Mouse (Mus musculus): ENCODE measurements at regions not wholly inside any gene's neighbourhood (a gene's known extent, or its start where the extent isn't known, plus 50 kb on each side); places are given as distances from the start of the nearest gene placed in this dataset.

DNA sequence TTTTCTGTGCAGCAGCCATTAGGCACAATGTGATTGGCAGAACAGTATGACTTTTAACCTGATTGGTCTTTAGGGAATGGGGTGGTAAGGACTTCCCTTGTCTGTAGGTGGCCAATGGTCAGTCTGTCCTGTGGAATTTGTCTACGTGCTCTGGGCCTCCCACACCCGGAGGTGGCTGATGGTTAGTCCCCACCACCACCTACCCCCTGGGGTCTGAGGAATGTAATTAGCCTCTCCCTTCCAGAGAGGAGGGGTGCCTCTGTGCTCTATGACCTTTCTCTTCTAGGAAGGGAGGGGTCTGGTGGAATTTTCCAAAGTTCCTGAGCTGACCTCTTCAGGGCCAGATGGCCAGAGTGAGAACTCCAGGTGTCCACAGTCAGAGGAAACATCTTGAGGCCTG, 101.6 kb downstream of the Tmem17 start:
- TF ChIP-seq POLR2A (IDR thresholded peaks at IDR 0.05; ENCODE audit: low read depth, low read length), result no peak
- no peak for TF ChIP-seq CTCF (IDR thresholded peaks at IDR 0.05; ENCODE audit: extremely low read depth, insufficient read length, insufficient replicate concordance, low read depth, low read length)
- H3K4me1 ChIP-seq (ENCODE audit: control insufficient read depth, insufficient read depth, insufficient read length, low read length), result peaks cover 7% of the 10 kb centered on the region; the same call in 1 of the 2 replicates
- no peak overlapping the region for H3K4me3 ChIP-seq (ENCODE audit: low read depth, low read length)
- H3K27me3 ChIP-seq (ENCODE audit: control insufficient read depth, insufficient read depth, low read length), result no peaks in the 10 kb centered on the region
- WGBS, result 95% methylated on average over 2 of the region's 2 CpGs
- no peaks in the 10 kb centered on the region for H3K36me3 ChIP-seq (ENCODE audit: control insufficient read depth, insufficient read depth, low read length)
- H3K27ac ChIP-seq (ENCODE audit: insufficient read depth, low read depth, low read length), result no peak overlapping the region

- H3K27me3 ChIP-seq (ENCODE audit: control insufficient read depth, insufficient read depth, low read length), result no peaks in the 10 kb centered on the region
- TF ChIP-seq POLR2A (IDR thresholded peaks at IDR 0.05; ENCODE audit: low read depth, low read length) (no peak), CTCF (IDR thresholded peaks at IDR 0.05; ENCODE audit: extremely low read depth, insufficient read length, insufficient replicate concordance, low read depth, low read length) (peak; percentile 94)
- peak overlapping the region; percentile 2; the same call in 1 of the 2 replicates for H3K27ac ChIP-seq (ENCODE audit: insufficient read depth, low read depth, low read length)
- peaks cover 3% of the 10 kb centered on the region; the same call in 1 of the 2 replicates for H3K4me1 ChIP-seq (ENCODE audit: control insufficient read depth, insufficient read depth, insufficient read length, low read length)
- peak overlapping the region; percentile 57 for H3K4me3 ChIP-seq (ENCODE audit: low read depth, low read length)
- 7% methylated on average over 21 of the region's 21 CpGs for WGBS
- no peaks in the 10 kb centered on the region for H3K36me3 ChIP-seq (ENCODE audit: control insufficient read depth, insufficient read depth, low read length)
Observed at GRCm38 (mm10) chr11:22617204-22617874, 105.5 kb downstream of the Tmem17 start.

- no peak overlapping the region for H3K4me3 ChIP-seq (ENCODE audit: low read depth, low read length)
- no peak for TF ChIP-seq POLR2A (IDR thresholded peaks at IDR 0.05; ENCODE audit: low read depth, low read length)
- H3K36me3 ChIP-seq (ENCODE audit: control insufficient read depth, insufficient read depth, low read length), result no peaks in the 10 kb centered on the region
- H3K27me3 ChIP-seq (ENCODE audit: control insufficient read depth, insufficient read depth, low read length), result no peaks in the 10 kb centered on the region
- peaks cover 3% of the 10 kb centered on the region; the same call in 1 of the 2 replicates for H3K4me1 ChIP-seq (ENCODE audit: control insufficient read depth, insufficient read depth, insufficient read length, low read length)
- no peak overlapping the region for H3K27ac ChIP-seq (ENCODE audit: insufficient read depth, low read depth, low read length)
- 84% methylated on average over 8 of the region's 8 CpGs for WGBS
Observed at GRCm38 (mm10) chr11:22620912-22621705, 109.2 kb downstream of the Tmem17 start.

GRCm38 (mm10) chr11:22621868-22622267, 110.0 kb downstream of the Tmem17 start:
- no peaks in the 10 kb centered on the region for H3K27me3 ChIP-seq (ENCODE audit: control insufficient read depth, insufficient read depth, low read length)
- no peak overlapping the region for H3K27ac ChIP-seq (ENCODE audit: insufficient read depth, low read depth, low read length)
- peaks cover 3% of the 10 kb centered on the region; the same call in 1 of the 2 replicates for H3K4me1 ChIP-seq (ENCODE audit: control insufficient read depth, insufficient read depth, insufficient read length, low read length)
- WGBS, result 71% methylated on average over 6 of the region's 6 CpGs
- no peak for TF ChIP-seq POLR2A (IDR thresholded peaks at IDR 0.05; ENCODE audit: low read depth, low read length)
- TF ChIP-seq CTCF (IDR thresholded peaks at IDR 0.05; ENCODE audit: extremely low read depth, insufficient read length, insufficient replicate concordance, low read depth, low read length), result no peak
- H3K36me3 ChIP-seq (ENCODE audit: control insufficient read depth, insufficient read depth, low read length), result no peaks in the 10 kb centered on the region
- H3K4me3 ChIP-seq (ENCODE audit: low read depth, low read length), result no peak overlapping the region

- 51% methylated on average over 8 of the region's 8 CpGs for WGBS
- TF ChIP-seq CTCF (IDR thresholded peaks at IDR 0.05; ENCODE audit: extremely low read depth, insufficient read length, insufficient replicate concordance, low read depth, low read length), result no peak
- TF ChIP-seq POLR2A (IDR thresholded peaks at IDR 0.05; ENCODE audit: low read depth, low read length), result no peak
- H3K4me3 ChIP-seq (ENCODE audit: low read depth, low read length), result no peak overlapping the region
- H3K27me3 ChIP-seq (ENCODE audit: control insufficient read depth, insufficient read depth, low read length), result no peaks in the 10 kb centered on the region
- H3K27ac ChIP-seq (ENCODE audit: insufficient read depth, low read depth, low read length), result no peak overlapping the region
- no peaks in the 10 kb centered on the region for H3K4me1 ChIP-seq (ENCODE audit: control insufficient read depth, insufficient read depth, insufficient read length, low read length)
- H3K36me3 ChIP-seq (ENCODE audit: control insufficient read depth, insufficient read depth, low read length), result no peaks in the 10 kb centered on the region
Observed at GRCm38 (mm10) chr11:22622496-22622997, 110.7 kb downstream of the Tmem17 start.

DNA sequence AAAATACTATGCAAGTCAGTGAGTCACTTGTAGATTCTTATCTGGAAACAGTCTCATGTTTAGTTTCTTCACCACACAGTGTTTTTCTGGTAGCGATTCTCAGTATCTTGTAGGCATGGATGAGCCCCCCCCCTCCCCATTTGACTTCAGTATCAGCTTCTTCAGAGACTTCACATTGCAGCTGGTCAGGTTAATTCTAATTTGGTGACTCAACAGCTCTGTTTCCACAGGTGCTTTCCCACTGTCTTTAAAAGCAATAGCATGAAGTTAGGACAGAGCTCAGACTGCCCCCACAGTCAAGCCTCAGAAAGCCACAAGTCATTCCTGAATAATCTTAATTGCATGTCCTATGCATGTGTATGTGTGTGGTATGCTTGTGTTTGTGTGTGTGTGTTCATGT, 114.5 kb downstream of the Tmem17 start:
- peaks cover 4% of the 10 kb centered on the region for H3K4me1 ChIP-seq (ENCODE audit: control insufficient read depth, insufficient read depth, insufficient read length, low read length)
- TF ChIP-seq POLR2A (IDR thresholded peaks at IDR 0.05; ENCODE audit: low read depth, low read length), result no peak
- no peak for TF ChIP-seq CTCF (IDR thresholded peaks at IDR 0.05; ENCODE audit: extremely low read depth, insufficient read length, insufficient replicate concordance, low read depth, low read length)
- H3K27ac ChIP-seq (ENCODE audit: insufficient read depth, low read depth, low read length), result no peak overlapping the region
- H3K36me3 ChIP-seq (ENCODE audit: control insufficient read depth, insufficient read depth, low read length), result no peaks in the 10 kb centered on the region
- H3K27me3 ChIP-seq (ENCODE audit: control insufficient read depth, insufficient read depth, low read length), result no peaks in the 10 kb centered on the region
- 80% methylated on average over 1 of the region's 1 CpGs for WGBS
- H3K4me3 ChIP-seq (ENCODE audit: low read depth, low read length), result no peak overlapping the region

DNA sequence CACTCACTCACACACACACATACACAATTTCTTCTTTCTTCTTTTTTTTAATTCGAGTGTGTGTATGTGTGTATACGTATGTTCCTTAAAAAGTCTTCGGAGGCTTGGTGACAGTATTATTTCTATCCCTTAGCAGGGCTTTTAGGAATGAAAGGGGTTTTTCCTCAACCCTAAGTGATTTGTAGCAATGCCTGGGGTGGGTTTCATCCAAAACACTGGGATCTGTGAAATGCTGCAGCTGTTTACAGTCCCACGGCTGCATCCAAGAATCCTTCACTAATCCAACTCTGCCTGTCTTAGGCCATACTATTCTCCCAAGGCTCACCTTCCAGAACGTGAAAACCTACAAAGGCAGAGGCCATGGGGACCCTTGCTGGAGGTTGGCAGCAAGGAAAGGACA, 116.6 kb downstream of the Tmem17 start:
- no peaks in the 10 kb centered on the region for H3K27me3 ChIP-seq (ENCODE audit: control insufficient read depth, insufficient read depth, low read length)
- peaks cover 14% of the 10 kb centered on the region for H3K4me1 ChIP-seq (ENCODE audit: control insufficient read depth, insufficient read depth, insufficient read length, low read length)
- peak overlapping the region; percentile 87 for H3K27ac ChIP-seq (ENCODE audit: insufficient read depth, low read depth, low read length)
- no peak overlapping the region for H3K4me3 ChIP-seq (ENCODE audit: low read depth, low read length)
- no peaks in the 10 kb centered on the region for H3K36me3 ChIP-seq (ENCODE audit: control insufficient read depth, insufficient read depth, low read length)
- WGBS, result 88% methylated on average over 5 of the region's 5 CpGs
- TF ChIP-seq POLR2A (IDR thresholded peaks at IDR 0.05; ENCODE audit: low read depth, low read length), result no peak
- TF ChIP-seq CTCF (IDR thresholded peaks at IDR 0.05; ENCODE audit: extremely low read depth, insufficient read length, insufficient replicate concordance, low read depth, low read length), result no peak
